Mouse (Mus musculus) midbrain, embryonic 14.5 days (tissue): Measurements from ENCODE around the gene Gm49027. TPM values are rescaled to one million over a fixed set of nuclear protein-coding genes. Genes with fewer than 3 reads are reported as not detected.

Source experiments
- ATAC-seq: fragments of 200-750 bp; cut with Nextera tagmentation; 2 replicates; pipeline ENCODE4 v1.8.0; 2017; ENCODE audit warnings: moderate number of reproducible peaks, moderate library complexity; ENCODE audit not compliant: low FRiP score, low TSS enrichment
- DNase-seq: peaks from one replicate; pipeline ENCODE4 v3.0.0-alpha.2; 2015
- H3K27ac ChIP-seq: fragments of 300-500 bp; sonication (generic); replicated peaks from 2 replicates; pipeline ENCODE4 v1.5.1; 2014; ENCODE audit warnings: mild to moderate bottlenecking, low read depth, low read length, moderate library complexity
- H3K27me3 ChIP-seq: fragments of 300-500 bp; sonication (generic); 2 replicates; pipeline ENCODE4 v1.6.1; 2014; ENCODE audit warnings: low read length, control low read depth, mixed read lengths; ENCODE audit not compliant: control insufficient read depth, insufficient read depth
- H3K36me3 ChIP-seq: fragments of 300-500 bp; sonication (generic); 2 replicates; pipeline ENCODE4 v1.6.1; 2014; ENCODE audit warnings: low read length, control low read depth; ENCODE audit not compliant: control insufficient read depth, insufficient read depth
- H3K4me1 ChIP-seq: fragments of 300-500 bp; sonication (generic); 2 replicates; pipeline ENCODE4 v1.6.1; 2014; ENCODE audit warnings: mild to moderate bottlenecking, antibody characterized with exemption, low read length, control low read depth; ENCODE audit not compliant: control insufficient read depth, insufficient read depth
- H3K4me2 ChIP-seq: fragments of 300-500 bp; sonication (generic); 2 replicates; pipeline ENCODE4 v1.6.1; 2014; ENCODE audit warnings: mild to moderate bottlenecking, low read length, moderate library complexity
- H3K4me3 ChIP-seq: fragments of 300-500 bp; sonication (generic); replicated peaks from 2 replicates; pipeline ENCODE4 v1.5.1; 2014; ENCODE audit warnings: low read depth, low read length
- H3K9ac ChIP-seq: fragments of 300-500 bp; sonication (generic); replicated peaks from 2 replicates; pipeline ENCODE4 v1.6.1; 2014; ENCODE audit warnings: mild to moderate bottlenecking, low read length, moderate library complexity
- H3K9me3 ChIP-seq: fragments of 300-500 bp; sonication (generic); 2 replicates; pipeline ENCODE4 v1.6.1; 2016; ENCODE audit warnings: low read length, control low read depth, mixed read lengths; ENCODE audit not compliant: control insufficient read depth
- WGBS: fragments of 180-500 bp; shearing (Covaris S2); extraction: QIAGEN DNeasy Blood & Tissue Kit; methylation state at CpG from one replicate; pipeline ENCODE4 v1.1.7; 2014; 5-methylcytosine and 5-hydroxymethylcytosine counted together
- polyA plus RNA-seq: library from polyadenylated mRNA; unstranded; fragments of >200 nt; fragmentation: Nextera tagmentation; extraction: Ambion mirVana; gene quantifications from 2 replicates; pipeline ENCODE4 v1.2.1, GENCODE M21; 2014

Gene Gm49027
- polyA plus RNA-seq, 1 experiment from 2014 or later, result 1.3 TPM

DNA sequence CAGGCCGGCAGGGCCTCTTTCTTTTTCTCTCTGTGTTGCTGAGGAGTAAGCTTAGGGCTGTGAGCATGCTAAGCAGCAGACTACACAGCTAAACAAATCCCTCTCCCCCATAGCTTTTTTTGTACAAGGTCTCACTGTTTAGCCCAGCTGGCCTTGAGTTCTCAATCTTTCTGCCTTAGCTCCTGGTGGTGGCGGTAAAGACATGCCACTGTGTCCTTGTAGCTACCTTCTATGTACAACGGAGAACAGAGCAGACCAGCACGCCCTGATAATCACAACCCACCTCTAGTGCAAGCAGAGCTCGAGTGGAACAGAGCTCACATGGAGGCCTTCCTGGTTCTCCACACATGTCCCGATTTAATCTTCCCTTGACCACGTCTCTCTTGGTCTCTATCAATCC is 3.4 kb upstream of the Gm49027 start:
- no peak overlapping the region for H3K4me2 ChIP-seq
- peaks cover 66% of the 10 kb centered on the region for H3K36me3 ChIP-seq
- no peaks in the 10 kb centered on the region for H3K4me1 ChIP-seq
- ATAC-seq (no peak), DNase-seq (no peak)
- H3K27me3 ChIP-seq, result no peaks in the 10 kb centered on the region
- WGBS, result 79% methylated on average over 7 of the region's 7 CpGs
- no peaks in the 10 kb centered on the region for H3K9me3 ChIP-seq
- H3K9ac ChIP-seq, result no peak overlapping the region
- H3K4me3 ChIP-seq, result no peak overlapping the region
- no peak overlapping the region for H3K27ac ChIP-seq

DNA sequence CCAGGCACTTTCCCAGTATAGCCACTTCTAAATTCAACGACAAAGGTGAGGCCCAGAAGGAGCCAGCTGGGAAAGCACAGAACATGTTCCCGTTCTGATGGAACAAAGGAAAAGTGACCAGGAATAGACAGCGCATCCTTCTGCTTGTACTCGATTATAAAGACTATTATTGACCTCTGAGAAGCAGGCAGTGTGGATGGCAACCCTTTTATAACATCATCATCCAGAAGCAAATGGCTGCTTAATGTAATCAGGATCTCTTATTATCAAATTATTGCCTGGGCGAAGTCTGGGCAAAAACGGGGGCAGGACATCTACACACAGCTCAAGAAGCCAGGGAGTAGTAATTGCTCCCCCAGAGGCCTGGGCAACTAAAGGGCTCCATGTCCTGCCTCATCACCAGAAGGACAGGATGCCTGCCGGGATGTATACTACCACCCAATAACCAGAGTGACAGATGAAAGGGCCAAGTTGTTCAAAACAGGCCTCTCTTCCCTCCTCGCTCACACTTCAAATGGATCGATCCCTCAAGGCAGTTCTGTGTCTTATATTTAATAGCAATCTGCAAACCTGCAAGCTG is 718 bp upstream of the Gm49027 start:
- DNase-seq (no peak), ATAC-seq (no peak)
- Histone ChIP-seq H3K4me2 (no peak overlapping the region), H3K36me3 (peaks cover 40% of the 10 kb centered on the region), H3K9me3 (no peaks in the 10 kb centered on the region), H3K27ac (no peak overlapping the region), H3K4me1 (peaks cover 7% of the 10 kb centered on the region; the same call in 1 of the 2 replicates), H3K27me3 (no peaks in the 10 kb centered on the region), H3K4me3 (no peak overlapping the region), H3K9ac (no peak overlapping the region)
- 90% methylated on average over 9 of the region's 9 CpGs for WGBS

DNA sequence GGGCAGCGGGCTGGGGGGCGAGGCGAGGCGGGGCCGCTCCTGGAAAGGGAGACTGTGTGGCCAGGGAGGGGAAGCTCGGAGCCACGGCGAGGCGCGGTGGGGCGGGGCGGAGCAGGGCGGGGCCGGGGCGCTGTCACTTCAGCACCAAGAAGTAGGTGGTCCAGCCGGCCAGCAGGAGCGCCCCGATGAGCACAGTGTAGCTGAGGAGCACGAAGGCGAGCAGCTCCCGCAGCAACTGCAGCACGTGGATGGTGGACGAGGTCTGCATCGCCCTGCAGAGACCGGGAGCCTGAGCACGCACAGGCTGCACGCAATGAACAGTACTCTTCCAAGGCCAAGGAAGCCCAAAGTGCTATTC is 916 bp downstream of the Gm49027 start:
- peaks cover 29% of the 10 kb centered on the region for H3K36me3 ChIP-seq
- peak overlapping the region; percentile 94 for H3K4me2 ChIP-seq
- peaks cover 7% of the 10 kb centered on the region; the same call in 1 of the 2 replicates for H3K4me1 ChIP-seq
- peak; percentile 92 for ATAC-seq
- peak overlapping the region; percentile 97 for H3K4me3 ChIP-seq
- H3K9me3 ChIP-seq, result no peaks in the 10 kb centered on the region
- H3K27me3 ChIP-seq, result no peaks in the 10 kb centered on the region
- no peak for DNase-seq
- peak overlapping the region; percentile 83 for H3K27ac ChIP-seq
- WGBS, result 0% methylated on average over 24 of the region's 27 CpGs
- H3K9ac ChIP-seq, result peak overlapping the region; percentile 51

DNA sequence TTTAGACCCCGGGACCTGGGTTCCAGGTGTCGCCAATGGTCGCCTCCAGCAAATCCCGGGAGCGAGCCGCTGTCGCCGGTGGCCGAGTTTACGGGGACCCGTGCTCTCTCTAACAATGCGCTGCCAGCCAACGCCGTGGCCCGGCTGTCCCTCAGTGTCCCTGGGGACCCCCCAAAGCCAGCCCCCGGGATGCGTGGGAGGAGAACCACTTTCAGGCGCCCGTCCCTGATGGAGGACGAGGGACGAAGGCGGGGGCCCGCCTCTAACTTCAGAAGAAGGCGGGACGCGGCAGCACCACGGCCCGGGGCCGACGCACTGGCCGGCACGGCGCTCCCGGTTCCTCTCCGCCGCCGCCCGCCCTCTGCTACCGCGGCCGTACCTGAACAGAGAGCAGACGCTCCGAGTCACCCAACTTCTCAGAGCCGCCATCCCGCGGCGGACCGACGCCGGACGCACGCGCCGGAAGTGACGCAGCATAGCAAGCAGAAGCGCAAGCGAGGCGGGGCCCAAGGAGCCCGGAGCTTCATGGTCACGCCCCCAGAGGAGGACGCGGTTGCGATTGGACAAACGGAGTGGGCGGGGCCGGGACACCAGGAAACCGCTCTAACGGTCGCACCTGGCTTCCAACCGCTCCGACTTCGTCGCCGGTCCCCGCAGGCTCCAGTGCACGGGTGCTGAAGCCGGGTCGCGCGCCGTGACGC is 1.4 kb downstream of the Gm49027 start, which contains the start of gene Diablo:
Gene Diablo, minus strand, starts transcription at position 485 of the 701 bp plus-strand sequence.
- H3K36me3 ChIP-seq, result peaks cover 27% of the 10 kb centered on the region
- under 1% methylated on average over 82 of the region's 82 CpGs for WGBS
- ATAC-seq, result peak; percentile 98
- peak within 1 kb of the TSS; percentile 94 for H3K4me2 ChIP-seq
- no peaks in the 10 kb centered on the region for H3K9me3 ChIP-seq
- peak within 1 kb of the TSS; percentile 97 for H3K4me3 ChIP-seq
- H3K27me3 ChIP-seq, result no peaks in the 10 kb centered on the region
- H3K27ac ChIP-seq, result peak within 1 kb of the TSS; percentile 83
- DNase-seq, result peak; percentile 100
- peak within 1 kb of the TSS; percentile 73 for H3K9ac ChIP-seq
- H3K4me1 ChIP-seq, result peaks cover 7% of the 10 kb centered on the region; the same call in 1 of the 2 replicates

DNA sequence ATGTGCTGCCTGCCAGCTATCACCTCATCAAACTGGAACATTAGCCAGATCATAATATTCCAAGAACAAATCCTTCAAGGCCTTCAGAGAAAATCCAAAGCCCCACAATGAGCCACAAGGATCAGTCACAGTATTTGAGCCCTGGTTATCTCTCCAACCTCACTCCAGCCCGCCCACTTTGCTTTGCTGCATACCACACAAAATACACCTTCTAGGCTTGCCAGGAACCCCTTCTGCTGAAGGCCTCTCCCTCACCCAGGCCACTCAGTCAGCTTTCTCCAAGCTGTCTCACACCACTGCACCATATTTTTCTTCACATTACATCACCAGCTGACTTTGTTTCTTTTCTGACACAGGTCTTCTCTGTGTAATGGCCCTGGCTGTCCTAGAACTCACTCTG is 3.1 kb downstream of the Gm49027 start:
- ATAC-seq (no peak), DNase-seq (no peak)
- Histone ChIP-seq H3K36me3 (peaks cover 29% of the 10 kb centered on the region), H3K27me3 (no peaks in the 10 kb centered on the region), H3K9ac (no peak overlapping the region), H3K4me3 (no peak overlapping the region), H3K4me2 (no peak overlapping the region), H3K27ac (no peak overlapping the region), H3K4me1 (peaks cover 7% of the 10 kb centered on the region; the same call in 1 of the 2 replicates), H3K9me3 (no peaks in the 10 kb centered on the region)
- WGBS, result 88% methylated on average over 1 of the region's 1 CpGs

DNA sequence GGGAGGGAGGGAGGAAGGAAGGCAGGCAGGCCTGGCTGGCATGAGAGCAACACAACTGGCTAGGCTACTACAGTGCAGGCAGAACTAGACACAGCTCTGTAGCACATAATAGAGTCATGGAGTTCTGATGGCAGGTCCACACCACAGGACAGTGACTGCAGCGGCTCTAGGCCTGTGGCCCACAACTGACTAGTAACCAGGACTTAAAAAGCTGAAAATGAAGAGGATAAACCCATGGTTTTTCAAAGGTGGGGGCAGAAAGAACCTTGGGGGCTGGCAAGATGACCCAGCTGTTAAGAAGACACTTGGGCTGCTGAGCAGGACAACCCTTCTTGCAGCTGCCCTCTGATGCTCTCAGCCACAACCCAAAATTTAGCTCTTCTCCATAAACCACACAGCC is 3.7 kb downstream of the Gm49027 start:
- WGBS, result 76% methylated on average over 1 of the region's 1 CpGs
- Histone ChIP-seq H3K36me3 (peaks cover 29% of the 10 kb centered on the region), H3K9me3 (no peaks in the 10 kb centered on the region), H3K27me3 (no peaks in the 10 kb centered on the region), H3K4me2 (no peak overlapping the region), H3K4me3 (no peak overlapping the region), H3K9ac (no peak overlapping the region), H3K4me1 (peaks cover 7% of the 10 kb centered on the region; the same call in 1 of the 2 replicates), H3K27ac (no peak overlapping the region)
- ATAC-seq (no peak), DNase-seq (no peak)

DNA sequence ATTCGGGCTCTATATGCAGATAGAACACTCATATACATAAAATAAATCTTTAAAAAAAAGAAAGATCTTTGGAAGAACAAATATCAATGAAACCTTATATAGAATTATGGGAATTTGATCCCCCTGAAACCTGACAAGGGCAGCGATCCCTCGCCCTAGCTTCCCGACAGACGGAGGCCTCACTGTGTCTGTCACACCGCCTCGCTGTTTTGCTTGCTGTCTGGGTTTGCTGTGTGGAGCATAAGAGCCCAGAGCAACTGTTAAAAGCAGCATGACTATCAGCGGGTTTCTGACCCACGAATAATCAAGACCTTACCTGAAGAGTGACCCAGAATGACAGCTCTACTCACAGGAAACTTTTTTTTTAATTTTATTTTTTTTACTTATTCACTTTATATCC is 4.6 kb downstream of the Gm49027 start:
- no peak overlapping the region for H3K4me3 ChIP-seq
- no peak overlapping the region for H3K9ac ChIP-seq
- H3K36me3 ChIP-seq, result peaks cover 37% of the 10 kb centered on the region
- DNase-seq, result no peak
- no peak for ATAC-seq
- 89% methylated on average over 9 of the region's 9 CpGs for WGBS
- no peak overlapping the region for H3K27ac ChIP-seq
- H3K27me3 ChIP-seq, result no peaks in the 10 kb centered on the region
- no peak overlapping the region for H3K4me2 ChIP-seq
- no peaks in the 10 kb centered on the region for H3K9me3 ChIP-seq
- peaks cover 7% of the 10 kb centered on the region; the same call in 1 of the 2 replicates for H3K4me1 ChIP-seq

DNA sequence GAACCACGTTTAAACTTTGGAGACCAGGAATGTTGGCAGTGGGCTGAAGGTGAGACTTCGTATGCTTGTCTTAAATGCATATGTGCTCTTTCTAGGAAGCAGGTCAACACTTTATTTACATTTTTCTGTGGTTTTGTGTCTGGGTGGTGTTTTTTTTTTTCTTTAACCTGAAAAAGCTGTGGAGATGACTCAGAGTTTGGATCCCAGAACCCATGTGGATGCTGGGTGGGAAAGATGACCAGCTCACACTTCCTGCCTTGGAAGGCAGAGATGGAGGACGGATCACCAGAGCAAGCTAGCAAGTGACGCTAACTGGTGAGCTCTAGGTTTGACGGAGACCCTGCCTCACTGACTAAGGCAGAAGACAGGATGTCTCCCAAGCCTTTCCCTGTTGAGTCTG is 10.4 kb downstream of the Gm49027 start:
- Histone ChIP-seq H3K4me1 (no peaks in the 10 kb centered on the region), H3K4me3 (no peak overlapping the region), H3K9me3 (no peaks in the 10 kb centered on the region), H3K9ac (no peak overlapping the region), H3K27me3 (no peaks in the 10 kb centered on the region), H3K36me3 (peaks cover 77% of the 10 kb centered on the region), H3K4me2 (no peak overlapping the region), H3K27ac (no peak overlapping the region)
- 93% methylated on average over 5 of the region's 5 CpGs for WGBS
- no peak for ATAC-seq
- DNase-seq, result no peak

DNA sequence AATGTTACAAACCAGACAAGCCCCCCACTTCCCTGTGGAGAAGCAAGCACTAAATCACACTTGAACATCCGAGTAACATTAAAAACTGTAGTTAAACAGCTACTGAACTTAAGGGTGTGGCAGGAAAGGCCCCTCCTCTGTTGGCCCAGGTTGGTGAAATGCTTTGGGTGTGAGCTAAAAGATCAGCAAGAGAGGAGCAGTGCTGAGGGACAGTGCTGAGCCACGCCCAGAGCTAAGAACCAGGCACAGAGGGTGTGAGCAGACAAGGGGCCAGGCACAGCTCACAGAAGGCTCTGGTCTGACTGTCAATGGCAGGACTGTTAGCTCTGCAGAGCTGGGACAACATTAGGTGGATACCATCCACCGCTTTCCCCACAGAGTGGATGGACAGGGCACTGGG is 13.2 kb downstream of the Gm49027 start:
- Histone ChIP-seq H3K4me3 (no peak overlapping the region), H3K9ac (no peak overlapping the region), H3K36me3 (peaks cover 54% of the 10 kb centered on the region), H3K27me3 (no peaks in the 10 kb centered on the region), H3K27ac (no peak overlapping the region), H3K4me2 (no peak overlapping the region), H3K4me1 (0 out of 2 replicates have a peak, but pooled peaks cover 3% of the 10 kb centered on the region), H3K9me3 (no peaks in the 10 kb centered on the region)
- ATAC-seq (no peak), DNase-seq (no peak)
- 87% methylated on average over 3 of the region's 3 CpGs for WGBS
